Mouse (Mus musculus) lung, embryonic 16.5 days (tissue): ENCODE data around the gene Grsf1. TPM values are rescaled to one million over a fixed set of nuclear protein-coding genes. Genes with fewer than 3 reads are reported as not detected.

Source experiments
- ATAC-seq: fragments of 200-750 bp; cut with Nextera tagmentation; 2 replicates; pipeline ENCODE4 v1.8.0; 2017; ENCODE audit warnings: low read depth, mild to moderate bottlenecking, moderate library complexity
- H3K27ac ChIP-seq: fragments of 300-500 bp; sonication (generic); 2 replicates; pipeline ENCODE4 v1.5.1; 2014; ENCODE audit warnings: mild to moderate bottlenecking, control low read depth, low read length
- H3K27me3 ChIP-seq: fragments of 300-500 bp; sonication (generic); 2 replicates; pipeline ENCODE4 v1.6.1; 2014; ENCODE audit warnings: low read depth, low read length, mixed read lengths; ENCODE audit not compliant: control insufficient read depth, insufficient read depth
- H3K36me3 ChIP-seq: fragments of 300-500 bp; sonication (generic); 2 replicates; pipeline ENCODE4 v1.6.1; 2014; ENCODE audit warnings: low read length; ENCODE audit not compliant: control insufficient read depth, insufficient read depth
- H3K4me1 ChIP-seq: fragments of 300-500 bp; sonication (generic); replicated peaks from 2 replicates; pipeline ENCODE4 v1.6.1; 2014; ENCODE audit warnings: low read length, mixed read lengths; ENCODE audit not compliant: control insufficient read depth, insufficient read depth
- H3K4me2 ChIP-seq: fragments of 300-500 bp; sonication (generic); 2 replicates; pipeline ENCODE4 v1.6.1; 2014; ENCODE audit warnings: low read depth, low read length, control low read depth
- H3K4me3 ChIP-seq: fragments of 300-500 bp; sonication (generic); 2 replicates; pipeline ENCODE4 v1.5.1; 2014; ENCODE audit warnings: mild to moderate bottlenecking, low read length, control low read depth
- H3K9ac ChIP-seq: fragments of 300-500 bp; sonication (generic); 2 replicates; pipeline ENCODE4 v1.6.1; 2014; ENCODE audit warnings: low read length, control low read depth
- H3K9me3 ChIP-seq: fragments of 300-500 bp; sonication (generic); 2 replicates; pipeline ENCODE4 v1.6.1; 2016; ENCODE audit warnings: low read length; ENCODE audit not compliant: control insufficient read depth
- WGBS: fragments of 180-500 bp; shearing (Covaris S2); extraction: QIAGEN DNeasy Blood & Tissue Kit; methylation state at CpG from one replicate; pipeline ENCODE4 v1.1.7; 2014; 5-methylcytosine and 5-hydroxymethylcytosine counted together
- polyA plus RNA-seq: library from polyadenylated mRNA; unstranded; fragments of >200 nt; fragmentation: Nextera tagmentation; extraction: Ambion mirVana; gene quantifications from 2 replicates; pipeline ENCODE4 v1.2.1, GENCODE M21; 2015

Grsf1 gene
- polyA plus RNA-seq, 1 experiment from 2014 or later: 47.7 TPM

DNA sequence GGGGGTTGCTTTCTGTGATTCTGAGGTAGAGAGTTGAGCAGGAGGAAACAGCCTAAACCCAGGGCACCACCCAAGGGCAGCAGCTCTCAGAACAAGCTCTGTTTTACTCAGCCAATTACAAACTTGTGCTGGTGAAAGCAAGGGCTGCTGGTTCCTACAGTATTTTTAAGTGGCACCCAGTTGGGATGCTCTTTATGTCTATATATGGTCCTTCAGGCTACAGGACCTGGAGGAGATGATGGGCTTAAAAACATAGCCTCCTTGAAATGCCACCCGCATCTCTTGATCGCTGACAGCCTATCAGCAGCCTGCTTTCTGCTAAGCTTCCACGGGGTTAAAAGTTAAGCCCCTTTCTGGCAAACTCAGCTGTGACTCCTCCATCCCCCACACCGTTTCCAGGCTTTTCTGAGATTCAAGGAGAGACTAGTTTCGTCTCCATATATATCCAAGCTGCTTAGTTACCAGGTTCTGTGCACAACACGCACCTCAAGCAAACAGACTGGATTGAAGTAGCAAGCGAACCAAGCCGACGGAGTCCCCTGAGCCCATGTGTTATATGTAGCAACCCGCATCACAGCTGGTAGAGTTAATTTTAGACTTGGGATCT is 35.8 kb upstream of the Grsf1 start:
- Histone ChIP-seq H3K4me3 (no peak overlapping the region), H3K27me3 (no peaks in the 10 kb centered on the region), H3K4me2 (no peak overlapping the region), H3K4me1 (peaks cover 5% of the 10 kb centered on the region; the same call in 1 of the 2 replicates), H3K9me3 (no peaks in the 10 kb centered on the region), H3K9ac (no peak overlapping the region), H3K27ac (no peak overlapping the region), H3K36me3 (no peaks in the 10 kb centered on the region)
- 22% methylated on average over 10 of the region's 10 CpGs for WGBS
- peak; percentile 28; the same call in 1 of the 2 replicates for ATAC-seq

DNA sequence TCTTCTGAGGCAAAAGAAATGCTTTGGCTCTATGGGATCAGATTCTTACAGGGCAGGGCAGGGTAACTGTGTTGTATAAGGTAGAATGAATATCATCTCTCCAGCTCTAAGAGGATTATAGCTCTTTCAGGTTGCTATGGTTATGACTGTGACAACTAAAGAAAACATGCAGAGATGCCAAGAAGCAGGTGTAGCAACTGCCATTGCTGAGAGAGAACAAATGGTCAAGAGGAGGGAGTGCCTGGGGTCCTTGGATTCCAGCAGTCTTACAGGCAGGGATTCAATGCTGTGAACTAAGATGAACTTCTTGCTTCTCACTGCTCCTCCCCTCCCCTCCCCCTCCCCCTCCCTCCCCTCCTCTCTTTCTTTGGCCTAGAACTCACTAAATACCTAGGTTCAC is 35.2 kb upstream of the Grsf1 start:
- ATAC-seq: peak; percentile 85
- no peak overlapping the region for H3K9ac ChIP-seq
- H3K4me1 ChIP-seq: peaks cover 5% of the 10 kb centered on the region; the same call in 1 of the 2 replicates
- no peaks in the 10 kb centered on the region for H3K9me3 ChIP-seq
- no peaks in the 10 kb centered on the region for H3K27me3 ChIP-seq
- H3K36me3 ChIP-seq: no peaks in the 10 kb centered on the region
- H3K27ac ChIP-seq: no peak overlapping the region
- H3K4me3 ChIP-seq: no peak overlapping the region
- no peak overlapping the region for H3K4me2 ChIP-seq

DNA sequence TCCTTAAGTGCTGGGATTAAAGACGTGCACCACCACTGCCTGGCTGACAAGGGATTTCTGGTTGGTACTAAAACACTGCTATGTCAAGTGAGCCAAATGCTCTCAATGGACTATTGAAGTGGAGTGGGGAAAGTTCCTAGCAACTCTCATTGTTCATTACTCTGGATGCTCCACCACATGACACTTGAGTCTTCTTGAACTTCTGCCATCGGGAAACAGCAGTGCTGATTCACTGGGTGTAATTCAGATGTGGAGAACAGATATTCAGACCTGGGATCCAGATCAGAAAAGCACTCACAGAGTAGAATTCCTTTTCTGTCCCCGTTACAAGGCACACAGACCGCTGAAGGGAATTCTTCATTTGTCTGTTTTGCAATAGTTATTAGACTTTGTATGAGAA is 27.6 kb upstream of the Grsf1 start:
- ATAC-seq: no peak
- H3K9me3 ChIP-seq: no peaks in the 10 kb centered on the region
- H3K36me3 ChIP-seq: no peaks in the 10 kb centered on the region
- H3K27ac ChIP-seq: no peak overlapping the region
- H3K4me3 ChIP-seq: no peak overlapping the region
- H3K27me3 ChIP-seq: no peaks in the 10 kb centered on the region
- H3K4me2 ChIP-seq: no peak overlapping the region
- H3K9ac ChIP-seq: no peak overlapping the region
- WGBS: 73% methylated on average over 4 of the region's 4 CpGs
- H3K4me1 ChIP-seq: no peaks in the 10 kb centered on the region; the same call in 1 of the 2 replicates

DNA sequence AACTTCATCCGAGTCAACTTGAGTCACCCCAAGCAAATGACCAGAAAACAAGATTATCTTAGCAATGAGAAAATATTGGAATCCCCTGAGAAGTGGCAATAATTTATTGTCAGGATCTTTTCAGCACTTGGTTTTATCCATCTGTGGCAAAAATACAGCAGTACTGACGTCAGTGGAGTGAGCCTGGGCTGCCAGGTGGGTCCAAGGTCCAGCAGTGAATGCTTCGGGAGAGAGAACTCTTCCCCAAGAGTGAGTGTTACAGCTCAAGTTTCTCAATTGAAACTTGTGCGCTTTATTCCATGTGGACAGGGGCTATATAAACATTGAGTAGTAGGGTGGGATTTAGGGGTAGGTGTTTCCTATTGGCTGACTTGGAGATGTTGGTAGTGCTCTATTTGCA is 26.1 kb upstream of the Grsf1 start:
- H3K9me3 ChIP-seq: no peaks in the 10 kb centered on the region
- H3K9ac ChIP-seq: no peak overlapping the region
- ATAC-seq: no peak
- WGBS: 63% methylated on average over 4 of the region's 4 CpGs
- H3K4me1 ChIP-seq: no peaks in the 10 kb centered on the region; the same call in 1 of the 2 replicates
- no peak overlapping the region for H3K4me2 ChIP-seq
- no peak overlapping the region for H3K4me3 ChIP-seq
- H3K36me3 ChIP-seq: no peaks in the 10 kb centered on the region
- H3K27me3 ChIP-seq: no peaks in the 10 kb centered on the region
- no peak overlapping the region for H3K27ac ChIP-seq

DNA sequence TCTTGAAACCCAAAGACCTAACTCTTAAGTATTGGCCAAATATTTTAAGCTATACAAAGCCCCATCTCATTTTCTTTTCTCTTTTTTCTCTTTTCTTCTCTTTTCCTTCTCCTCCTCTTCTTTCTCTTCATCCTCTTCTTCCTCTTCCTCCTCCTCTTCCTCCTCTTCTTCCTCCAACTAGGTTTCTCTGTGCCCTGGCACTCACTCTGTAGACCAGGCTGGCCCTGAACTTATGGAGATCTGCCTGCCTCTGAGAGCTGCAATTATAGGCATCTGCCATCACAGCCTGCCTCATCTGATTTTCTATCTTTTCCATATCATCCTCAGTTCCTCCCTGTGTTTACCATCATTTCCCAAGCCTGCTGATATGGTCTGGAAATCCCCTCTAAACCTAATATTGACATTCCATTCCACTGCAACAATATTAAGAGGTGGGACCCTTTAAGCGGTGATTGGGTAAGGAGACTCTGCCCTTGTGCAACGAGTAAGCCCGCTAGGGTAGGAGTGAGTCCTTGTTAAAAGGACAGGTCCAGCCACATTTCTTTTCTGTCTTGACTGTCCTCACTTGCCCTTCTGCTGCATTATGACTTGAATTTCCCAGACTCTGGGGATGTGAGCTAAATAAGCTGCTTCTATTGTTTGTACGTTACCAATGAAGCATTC is 23.4 kb upstream of the Grsf1 start:
- H3K4me1 ChIP-seq: no peaks in the 10 kb centered on the region; the same call in 1 of the 2 replicates
- peak; percentile 47; the same call in 1 of the 2 replicates for ATAC-seq
- 45% methylated on average over 4 of the region's 4 CpGs for WGBS

DNA sequence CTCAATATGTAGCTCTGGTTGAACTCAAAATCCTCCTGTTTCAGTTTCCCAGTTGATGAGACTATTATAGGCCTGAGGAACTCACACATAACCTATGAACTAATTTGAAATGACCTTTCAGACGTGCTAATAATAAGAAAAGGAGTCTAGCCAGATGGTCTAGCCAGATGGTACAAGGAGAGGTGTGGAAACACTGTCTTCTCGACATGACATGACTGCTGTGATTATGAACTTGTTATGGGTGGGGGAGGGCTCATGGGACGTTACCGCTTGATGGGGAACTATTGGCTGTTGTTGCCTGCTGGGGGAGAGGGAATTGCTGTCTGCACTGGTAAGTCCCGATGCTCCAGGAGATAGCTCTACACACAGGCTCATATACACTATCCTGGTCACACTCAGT is 21.3 kb upstream of the Grsf1 start:
- no peaks in the 10 kb centered on the region for H3K36me3 ChIP-seq
- H3K4me3 ChIP-seq: no peak overlapping the region
- no peak overlapping the region for H3K27ac ChIP-seq
- H3K9ac ChIP-seq: no peak overlapping the region
- 68% methylated on average over 5 of the region's 5 CpGs for WGBS
- H3K4me1 ChIP-seq: no peaks in the 10 kb centered on the region; the same call in 1 of the 2 replicates
- no peak for ATAC-seq
- no peaks in the 10 kb centered on the region for H3K27me3 ChIP-seq
- H3K9me3 ChIP-seq: no peaks in the 10 kb centered on the region
- H3K4me2 ChIP-seq: no peak overlapping the region

More for the DNA sequence above, 23.4 kb upstream of the Grsf1 start:
- no peak overlapping the region for H3K4me3 ChIP-seq
- H3K4me2 ChIP-seq: no peak overlapping the region
- H3K27me3 ChIP-seq: no peaks in the 10 kb centered on the region
- H3K27ac ChIP-seq: no peak overlapping the region
- H3K36me3 ChIP-seq: no peaks in the 10 kb centered on the region
- no peak overlapping the region for H3K9ac ChIP-seq
- no peaks in the 10 kb centered on the region for H3K9me3 ChIP-seq

DNA sequence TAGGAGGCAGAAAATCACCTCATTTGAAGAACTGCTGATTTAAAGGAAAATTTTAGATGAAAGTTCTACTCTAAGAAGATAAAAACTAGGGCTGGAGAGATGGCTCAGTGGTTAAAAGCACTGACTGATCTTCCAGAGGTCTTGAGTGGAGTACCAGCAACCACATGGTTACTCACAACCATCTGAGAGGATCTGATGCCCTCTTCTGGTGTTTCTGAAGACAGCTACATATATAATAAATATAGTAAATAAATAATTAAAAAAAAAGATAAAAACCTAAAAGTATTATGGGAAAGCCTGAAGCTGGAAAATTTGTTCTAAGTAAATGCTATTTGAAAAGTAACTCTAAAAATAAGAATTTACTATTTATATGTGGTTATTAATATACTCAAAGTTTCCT is 17.1 kb upstream of the Grsf1 start:
- no peak overlapping the region for H3K4me3 ChIP-seq
- no peaks in the 10 kb centered on the region for H3K36me3 ChIP-seq
- H3K4me2 ChIP-seq: no peak overlapping the region
- no peaks in the 10 kb centered on the region for H3K9me3 ChIP-seq
- ATAC-seq: no peak
- H3K9ac ChIP-seq: no peak overlapping the region
- H3K27me3 ChIP-seq: no peaks in the 10 kb centered on the region
- H3K27ac ChIP-seq: no peak overlapping the region
- H3K4me1 ChIP-seq: no peaks in the 10 kb centered on the region

DNA sequence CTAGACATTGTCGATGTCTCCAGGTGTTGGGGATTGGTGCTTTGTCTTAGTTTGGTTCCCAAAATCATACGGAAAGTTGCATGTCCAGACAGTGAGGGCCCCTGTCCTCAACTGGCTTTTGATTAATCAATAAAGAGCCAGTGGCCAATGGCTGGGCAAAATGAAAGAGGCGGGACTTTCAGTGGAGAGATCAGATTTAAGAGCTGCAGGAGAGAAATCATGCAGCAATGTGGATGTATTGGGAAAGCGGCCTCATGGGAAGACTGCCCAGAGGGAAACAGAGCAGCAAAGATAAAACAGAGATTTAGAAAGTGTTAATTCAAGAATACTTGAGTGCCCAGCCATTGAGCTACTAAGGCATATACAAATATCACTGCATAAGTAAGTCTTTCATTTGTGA is 16.6 kb upstream of the Grsf1 start:
- Histone ChIP-seq H3K36me3 (no peaks in the 10 kb centered on the region), H3K4me1 (no peaks in the 10 kb centered on the region), H3K9ac (no peak overlapping the region), H3K4me3 (no peak overlapping the region), H3K27me3 (no peaks in the 10 kb centered on the region), H3K9me3 (no peaks in the 10 kb centered on the region), H3K4me2 (no peak overlapping the region), H3K27ac (no peak overlapping the region)
- no peak for ATAC-seq
- 80% methylated on average over 4 of the region's 4 CpGs for WGBS

DNA sequence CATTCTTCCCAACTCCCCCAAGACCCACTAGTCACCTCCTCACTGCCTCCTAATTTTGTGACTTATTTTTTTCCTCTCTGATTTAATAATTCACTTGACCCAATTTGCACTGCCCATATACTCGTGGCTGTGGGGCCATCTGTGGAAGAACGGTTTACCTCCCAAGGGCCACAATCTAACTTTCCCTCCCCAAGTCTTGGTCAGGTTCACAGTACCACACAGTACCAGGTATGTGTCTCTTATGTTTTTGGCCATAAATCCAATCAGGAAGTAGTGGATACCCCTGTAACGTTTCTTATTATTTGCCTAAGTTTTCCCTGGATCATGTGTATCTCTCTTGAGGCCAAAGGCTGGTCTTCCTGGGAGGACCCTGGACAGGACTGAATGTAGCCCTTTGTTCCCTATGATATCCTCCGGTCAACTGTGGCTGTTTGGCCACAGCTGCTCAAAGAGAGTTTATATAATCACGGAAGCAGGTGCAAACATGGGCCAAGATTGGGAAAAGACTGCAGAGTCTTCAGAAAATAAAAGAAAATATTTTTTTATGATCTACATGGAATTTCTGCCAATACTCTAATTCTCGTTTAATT is 15.6 kb upstream of the Grsf1 start:
- H3K4me2 ChIP-seq: no peak overlapping the region
- no peak for ATAC-seq
- 53% methylated on average over 6 of the region's 6 CpGs for WGBS

More for the DNA sequence above, 15.6 kb upstream of the Grsf1 start:
- Histone ChIP-seq H3K9me3 (no peaks in the 10 kb centered on the region), H3K27me3 (no peaks in the 10 kb centered on the region), H3K4me3 (no peak overlapping the region), H3K4me1 (no peaks in the 10 kb centered on the region), H3K27ac (no peak overlapping the region), H3K36me3 (no peaks in the 10 kb centered on the region), H3K9ac (no peak overlapping the region)
